Mouse (Mus musculus): Measurements from ENCODE around the gene Dnal1.

GRCm38 (mm10) chr12:84077371-84077990 lies 36.7 kb upstream of the Dnal1 start:
- TF ChIP-seq GATA1 (IDR thresholded peaks at IDR 0.05; ENCODE audit: low read length), result no peak
- TF ChIP-seq TAL1 (IDR thresholded peaks at IDR 0.05; ENCODE audit: low read length), result no peak

Data from erythroblast, embryonic 14.5 days (primary cell).